Mouse (Mus musculus) spleen, adult 2 months (tissue): ENCODE results near the gene Olfr97.
A peak's percentile ranks its signal among the peaks of the same experiment; 100 is the strongest.

ENCODE experiments used
- CTCF ChIP-seq: fragments of 200-500 bp; IDR thresholded peaks from 2 replicates; pipeline ENCODE4 v1.5.1; 2011; ENCODE audit warnings: mild to moderate bottlenecking, inconsistent platforms; ENCODE audit not compliant: insufficient read depth, insufficient read length, insufficient replicate concordance; ENCODE audit errors: extremely low read depth
- POLR2A ChIP-seq: fragments of 200-500 bp; IDR thresholded peaks from 2 replicates; pipeline ENCODE4 v1.6.1; 2011; ENCODE audit warnings: low read depth, low read length, inconsistent platforms

- peak; percentile 90; the same call in 1 of the 2 replicates for TF ChIP-seq CTCF
- no peak for TF ChIP-seq POLR2A
These were observed 33.8 kb downstream of the Olfr97 start for GRCm38 (mm10) chr17:37203206-37203916.
